Mouse (Mus musculus): ENCODE measurements around the gene Psmb1. TPM values are rescaled to one million over a fixed set of nuclear protein-coding genes. Genes with fewer than 3 reads are reported as not detected.

Gene Psmb1
- polyA plus RNA-seq, 1 experiment from 2014 or later = 286 TPM

DNA sequence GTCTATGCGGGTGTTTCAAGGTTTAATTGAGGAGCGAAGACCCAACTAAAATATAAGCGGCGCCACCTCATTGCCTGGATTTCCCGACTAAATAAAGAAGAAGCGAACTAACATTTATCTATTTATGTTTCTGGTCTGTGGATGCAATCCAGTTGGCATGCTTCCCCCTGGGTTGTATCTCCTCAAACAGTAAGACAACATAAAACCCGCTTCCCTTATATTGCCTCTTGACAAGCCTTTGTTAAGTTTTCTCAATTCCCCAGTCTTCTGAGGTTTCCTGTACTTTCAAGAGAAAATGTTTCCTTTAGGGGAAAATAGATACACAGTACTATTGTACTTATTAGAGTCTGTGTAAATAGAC is 818 bp downstream of the Psmb1 start:
- WGBS = 40% methylated on average over 7 of the region's 7 CpGs
- ATAC-seq (ENCODE audit: insufficient number of reproducible peaks, low FRiP score, low TSS enrichment, low read depth) (no peak), DNase-seq (ENCODE audit: low spot score) (no peak)
- H3K9ac ChIP-seq (ENCODE audit: low read length) = peak overlapping the region; percentile 84
- H3K27ac ChIP-seq (replicated peaks; ENCODE audit: low read depth, low read length) = no peak overlapping the region
- peak overlapping the region; percentile 81 for H3K4me3 ChIP-seq (ENCODE audit: low read depth, low read length)
- no peaks in the 10 kb centered on the region for H3K27me3 ChIP-seq (ENCODE audit: control insufficient read depth, insufficient read depth, low read length)
- H3K9me3 ChIP-seq (ENCODE audit: control insufficient read depth, low read length) = no peaks in the 10 kb centered on the region
- H3K4me2 ChIP-seq (ENCODE audit: low read depth, severe bottlenecking) = peak overlapping the region; percentile 49
- peaks cover 17% of the 10 kb centered on the region for H3K4me1 ChIP-seq (ENCODE audit: control insufficient read depth, insufficient read depth, low read length)
- peaks cover 4% of the 10 kb centered on the region; the same call in 1 of the 2 replicates for H3K36me3 ChIP-seq (ENCODE audit: control insufficient read depth, insufficient read depth, low read length)

- Histone ChIP-seq H3K36me3 (ENCODE audit: control insufficient read depth, insufficient read depth, low read length) (peaks cover 5% of the 10 kb centered on the region; the same call in 1 of the 2 replicates), H3K27ac (replicated peaks; ENCODE audit: low read depth, low read length) (peak overlapping the region; percentile 78; the same call in 1 of the 2 replicates), H3K9ac (ENCODE audit: low read length) (peak overlapping the region; percentile 84), H3K4me1 (ENCODE audit: control insufficient read depth, insufficient read depth, low read length) (peaks cover 17% of the 10 kb centered on the region), H3K4me3 (ENCODE audit: low read depth, low read length) (peak overlapping the region; percentile 81), H3K9me3 (ENCODE audit: control insufficient read depth, low read length) (no peaks in the 10 kb centered on the region), H3K27me3 (ENCODE audit: control insufficient read depth, insufficient read depth, low read length) (no peaks in the 10 kb centered on the region), H3K4me2 (ENCODE audit: low read depth, severe bottlenecking) (peak overlapping the region; percentile 60)
- ATAC-seq (ENCODE audit: insufficient number of reproducible peaks, low FRiP score, low TSS enrichment, low read depth) (peak; percentile 94), DNase-seq (ENCODE audit: low spot score) (peak; percentile 96)
- WGBS = under 1% methylated on average over 50 of the region's 50 CpGs
Observed at GRCm38 (mm10) chr17:15497882-15498752, 1.4 kb downstream of the Psmb1 start.

- no peak overlapping the region for H3K4me3 ChIP-seq (ENCODE audit: low read depth, low read length)
- H3K36me3 ChIP-seq (ENCODE audit: control insufficient read depth, insufficient read depth, low read length) = peaks cover 27% of the 10 kb centered on the region; the same call in 1 of the 2 replicates
- 94% methylated on average over 7 of the region's 7 CpGs for WGBS
- no peaks in the 10 kb centered on the region for H3K27me3 ChIP-seq (ENCODE audit: control insufficient read depth, insufficient read depth, low read length)
- ATAC-seq (ENCODE audit: insufficient number of reproducible peaks, low FRiP score, low TSS enrichment, low read depth) (no peak), DNase-seq (ENCODE audit: low spot score) (no peak)
- H3K27ac ChIP-seq (replicated peaks; ENCODE audit: low read depth, low read length) = no peak overlapping the region
- no peaks in the 10 kb centered on the region for H3K9me3 ChIP-seq (ENCODE audit: control insufficient read depth, low read length)
- H3K9ac ChIP-seq (ENCODE audit: low read length) = no peak overlapping the region
- H3K4me1 ChIP-seq (ENCODE audit: control insufficient read depth, insufficient read depth, low read length) = no peaks in the 10 kb centered on the region
- H3K4me2 ChIP-seq (ENCODE audit: low read depth, severe bottlenecking) = no peak overlapping the region
Observed at GRCm38 (mm10) chr17:15490542-15490941, 9.0 kb downstream of the Psmb1 start.

- peaks cover 20% of the 10 kb centered on the region for H3K36me3 ChIP-seq (ENCODE audit: control insufficient read depth, insufficient read depth, low read length)
- H3K9ac ChIP-seq (ENCODE audit: low read length) = no peak overlapping the region
- DNase-seq (ENCODE audit: low spot score) (no peak), ATAC-seq (ENCODE audit: insufficient number of reproducible peaks, low FRiP score, low TSS enrichment, low read depth) (no peak)
- H3K4me3 ChIP-seq (ENCODE audit: low read depth, low read length) = no peak overlapping the region
- H3K4me2 ChIP-seq (ENCODE audit: low read depth, severe bottlenecking) = no peak overlapping the region
- no peaks in the 10 kb centered on the region for H3K9me3 ChIP-seq (ENCODE audit: control insufficient read depth, low read length)
- 87% methylated on average over 4 of the region's 4 CpGs for WGBS
- no peak overlapping the region for H3K27ac ChIP-seq (replicated peaks; ENCODE audit: low read depth, low read length)
- no peaks in the 10 kb centered on the region for H3K27me3 ChIP-seq (ENCODE audit: control insufficient read depth, insufficient read depth, low read length)
- H3K4me1 ChIP-seq (ENCODE audit: control insufficient read depth, insufficient read depth, low read length) = no peaks in the 10 kb centered on the region
Observed at GRCm38 (mm10) chr17:15472671-15473070, 26.9 kb downstream of the Psmb1 start.

- H3K4me1 ChIP-seq (ENCODE audit: control insufficient read depth, insufficient read depth, low read length) = no peaks in the 10 kb centered on the region
- H3K4me2 ChIP-seq (ENCODE audit: low read depth, severe bottlenecking) = no peak overlapping the region
- 26% methylated on average over 5 of the region's 5 CpGs for WGBS
- H3K27me3 ChIP-seq (ENCODE audit: control insufficient read depth, insufficient read depth, low read length) = no peaks in the 10 kb centered on the region
- DNase-seq (ENCODE audit: low spot score) = peak; percentile 87
- ATAC-seq (ENCODE audit: insufficient number of reproducible peaks, low FRiP score, low TSS enrichment, low read depth) = 0 out of 2 replicates have a peak, but pooled peaks have one; percentile 54
- no peak overlapping the region for H3K9ac ChIP-seq (ENCODE audit: low read length)
- no peak overlapping the region for H3K4me3 ChIP-seq (ENCODE audit: low read depth, low read length)
- peaks cover 4% of the 10 kb centered on the region; the same call in 1 of the 2 replicates for H3K36me3 ChIP-seq (ENCODE audit: control insufficient read depth, insufficient read depth, low read length)
- H3K9me3 ChIP-seq (ENCODE audit: control insufficient read depth, low read length) = no peaks in the 10 kb centered on the region
- no peak overlapping the region for H3K27ac ChIP-seq (replicated peaks; ENCODE audit: low read depth, low read length)
Observed at GRCm38 (mm10) chr17:15467669-15468068, 31.9 kb downstream of the Psmb1 start.

DNA sequence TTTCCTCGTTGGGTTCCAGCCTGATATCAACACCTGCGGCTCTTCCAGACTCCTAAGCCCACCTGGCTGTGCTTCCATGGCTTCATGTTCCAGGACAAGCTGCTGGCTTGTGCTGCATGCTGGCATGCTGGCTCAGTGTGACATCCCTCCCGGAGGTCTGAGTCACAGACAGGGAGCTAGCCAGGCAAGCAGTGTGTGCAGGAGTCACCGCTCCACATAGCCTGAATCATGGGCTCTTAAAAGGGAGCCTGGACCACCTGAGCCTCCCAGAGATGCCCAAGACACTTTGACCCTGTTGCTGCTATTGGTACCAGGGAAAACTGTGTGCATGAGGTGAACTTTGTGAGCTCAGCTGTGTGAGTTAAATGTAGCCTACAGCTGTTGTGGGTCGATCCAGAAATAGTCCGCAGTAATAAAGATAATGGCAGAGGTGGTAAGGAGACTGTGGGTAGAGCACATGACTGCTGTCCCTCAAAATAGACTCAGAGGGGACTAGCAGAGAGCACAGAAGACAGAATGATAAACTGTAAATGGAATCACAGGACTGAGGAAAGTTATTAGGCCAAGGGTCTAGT is 37.5 kb downstream of the Psmb1 start:
- H3K9ac ChIP-seq (ENCODE audit: low read length) = no peak overlapping the region
- DNase-seq (ENCODE audit: low spot score) (no peak), ATAC-seq (ENCODE audit: insufficient number of reproducible peaks, low FRiP score, low TSS enrichment, low read depth) (no peak)
- H3K4me1 ChIP-seq (ENCODE audit: control insufficient read depth, insufficient read depth, low read length) = no peaks in the 10 kb centered on the region
- H3K27me3 ChIP-seq (ENCODE audit: control insufficient read depth, insufficient read depth, low read length) = no peaks in the 10 kb centered on the region
- no peak overlapping the region for H3K4me2 ChIP-seq (ENCODE audit: low read depth, severe bottlenecking)
- WGBS = 93% methylated on average over 6 of the region's 6 CpGs
- no peaks in the 10 kb centered on the region for H3K9me3 ChIP-seq (ENCODE audit: control insufficient read depth, low read length)
- no peak overlapping the region for H3K27ac ChIP-seq (replicated peaks; ENCODE audit: low read depth, low read length)
- H3K4me3 ChIP-seq (ENCODE audit: low read depth, low read length) = no peak overlapping the region
- H3K36me3 ChIP-seq (ENCODE audit: control insufficient read depth, insufficient read depth, low read length) = 0 out of 2 replicates have a peak, but pooled peaks cover 2% of the 10 kb centered on the region

- Histone ChIP-seq H3K9me3 (ENCODE audit: control insufficient read depth, low read length) (no peaks in the 10 kb centered on the region), H3K36me3 (ENCODE audit: control insufficient read depth, insufficient read depth, low read length) (no peaks in the 10 kb centered on the region), H3K4me1 (ENCODE audit: control insufficient read depth, insufficient read depth, low read length) (no peaks in the 10 kb centered on the region), H3K27me3 (ENCODE audit: control insufficient read depth, insufficient read depth, low read length) (no peaks in the 10 kb centered on the region), H3K4me2 (ENCODE audit: low read depth, severe bottlenecking) (no peak overlapping the region), H3K27ac (replicated peaks; ENCODE audit: low read depth, low read length) (no peak overlapping the region), H3K4me3 (ENCODE audit: low read depth, low read length) (no peak overlapping the region), H3K9ac (ENCODE audit: low read length) (no peak overlapping the region)
- WGBS = 76% methylated on average over 4 of the region's 4 CpGs
- DNase-seq (ENCODE audit: low spot score) (no peak), ATAC-seq (ENCODE audit: insufficient number of reproducible peaks, low FRiP score, low TSS enrichment, low read depth) (no peak)
Observed at GRCm38 (mm10) chr17:15459761-15460160, 39.8 kb downstream of the Psmb1 start.

GRCm38 (mm10) chr17:15456595-15456994 is 43.0 kb downstream of the Psmb1 start:
- Histone ChIP-seq H3K4me1 (ENCODE audit: control insufficient read depth, insufficient read depth, low read length) (no peaks in the 10 kb centered on the region), H3K27ac (replicated peaks; ENCODE audit: low read depth, low read length) (no peak overlapping the region), H3K9ac (ENCODE audit: low read length) (no peak overlapping the region), H3K27me3 (ENCODE audit: control insufficient read depth, insufficient read depth, low read length) (no peaks in the 10 kb centered on the region), H3K9me3 (ENCODE audit: control insufficient read depth, low read length) (no peaks in the 10 kb centered on the region), H3K4me3 (ENCODE audit: low read depth, low read length) (no peak overlapping the region), H3K36me3 (ENCODE audit: control insufficient read depth, insufficient read depth, low read length) (no peaks in the 10 kb centered on the region), H3K4me2 (ENCODE audit: low read depth, severe bottlenecking) (no peak overlapping the region)
- ATAC-seq (ENCODE audit: insufficient number of reproducible peaks, low FRiP score, low TSS enrichment, low read depth) = no peak
- DNase-seq (ENCODE audit: low spot score) = no peak
- 80% methylated on average over 2 of the region's 2 CpGs for WGBS
